Mouse (Mus musculus) forebrain, embryonic 11.5 days (tissue): Measurements from ENCODE around the gene Cebpb. TPM values are rescaled to one million over a fixed set of nuclear protein-coding genes. Genes with fewer than 3 reads are reported as not detected.

ENCODE experiments used
- ATAC-seq: fragments of 200-750 bp; cut with Nextera tagmentation; replicated peaks from 2 replicates; pipeline ENCODE4 v1.8.0; 2017; ENCODE audit warnings: moderate TSS enrichment; ENCODE audit not compliant: low FRiP score
- DNase-seq: peaks from one replicate; pipeline ENCODE4 v3.0.0-alpha.2; 2017; ENCODE audit warnings: low spot score
- H3K27ac ChIP-seq: fragments of 300-500 bp; sonication (generic); 2 replicates; pipeline ENCODE4 v1.5.1; 2014; ENCODE audit warnings: low read depth, low read length
- H3K27me3 ChIP-seq: fragments of 300-500 bp; sonication (generic); 2 replicates; pipeline ENCODE4 v1.6.1; 2014; ENCODE audit warnings: mild to moderate bottlenecking, low read length, mixed read lengths; ENCODE audit not compliant: control insufficient read depth, insufficient read depth
- H3K36me3 ChIP-seq: fragments of 300-500 bp; sonication (generic); 2 replicates; pipeline ENCODE4 v1.6.1; 2014; ENCODE audit warnings: mild to moderate bottlenecking, low read length, moderate library complexity, mixed read lengths; ENCODE audit not compliant: control insufficient read depth, insufficient read depth
- H3K4me1 ChIP-seq: fragments of 300-500 bp; sonication (generic); replicated peaks from 2 replicates; pipeline ENCODE4 v1.6.1; 2014; ENCODE audit warnings: low read length, mixed read lengths; ENCODE audit not compliant: control insufficient read depth, insufficient read depth
- H3K4me2 ChIP-seq: fragments of 300-500 bp; sonication (generic); 2 replicates; pipeline ENCODE4 v1.6.1; 2014; ENCODE audit warnings: low read depth, mild to moderate bottlenecking, low read length, moderate library complexity, mixed read lengths; ENCODE audit not compliant: severe bottlenecking
- H3K4me3 ChIP-seq: fragments of 300-500 bp; sonication (generic); 2 replicates; pipeline ENCODE4 v1.5.1; 2014; ENCODE audit warnings: low read depth, low read length
- H3K9ac ChIP-seq: fragments of 300-500 bp; sonication (generic); 2 replicates; pipeline ENCODE4 v1.6.1; 2014; ENCODE audit warnings: low read length
- H3K9me3 ChIP-seq: fragments of 300-500 bp; sonication (generic); 2 replicates; pipeline ENCODE4 v1.6.1; 2016; ENCODE audit warnings: low read length, mixed read lengths; ENCODE audit not compliant: control insufficient read depth
- WGBS: fragments of 180-500 bp; shearing (Covaris S2); extraction: QIAGEN DNeasy Blood & Tissue Kit; methylation state at CpG from one replicate; pipeline ENCODE4 v1.1.7; 2014; 5-methylcytosine and 5-hydroxymethylcytosine counted together
- polyA plus RNA-seq: library from polyadenylated mRNA; unstranded; fragments of >200 nt; fragmentation: Nextera tagmentation; extraction: Ambion mirVana; gene quantifications from 2 replicates; pipeline ENCODE4 v1.2.1, GENCODE M21; 2014

Cebpb gene
- polyA plus RNA-seq, 1 experiment from 2014 or later, result 1.7 TPM

DNA sequence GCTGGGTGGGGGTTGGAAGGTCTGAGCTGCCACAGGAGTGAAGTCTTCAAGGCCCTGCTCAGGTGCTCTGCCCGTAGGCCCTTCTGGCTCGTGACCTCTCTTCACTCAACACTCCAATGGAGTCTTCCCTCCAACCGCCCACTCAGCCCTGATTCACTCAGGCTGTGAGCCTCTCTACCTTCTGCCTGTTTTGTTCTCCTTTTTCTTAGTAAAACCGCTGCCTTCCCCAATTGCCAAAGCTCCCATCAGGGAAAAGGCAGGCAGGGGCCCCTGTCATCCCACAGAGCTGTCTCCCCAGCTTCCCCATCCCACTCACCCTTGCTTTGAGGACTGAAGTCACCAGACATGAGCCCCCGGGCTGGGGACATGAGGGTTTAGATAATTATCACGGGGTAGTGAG, 26.3 kb downstream of the Cebpb start:
- no peak overlapping the region for H3K27ac ChIP-seq
- ATAC-seq (no peak), DNase-seq (no peak)
- WGBS, result 75% methylated on average over 6 of the region's 6 CpGs
- H3K9ac ChIP-seq, result no peak overlapping the region
- no peaks in the 10 kb centered on the region for H3K9me3 ChIP-seq
- H3K27me3 ChIP-seq, result no peaks in the 10 kb centered on the region
- H3K36me3 ChIP-seq, result no peaks in the 10 kb centered on the region
- H3K4me3 ChIP-seq, result no peak overlapping the region
- no peaks in the 10 kb centered on the region for H3K4me1 ChIP-seq
- no peak overlapping the region for H3K4me2 ChIP-seq

DNA sequence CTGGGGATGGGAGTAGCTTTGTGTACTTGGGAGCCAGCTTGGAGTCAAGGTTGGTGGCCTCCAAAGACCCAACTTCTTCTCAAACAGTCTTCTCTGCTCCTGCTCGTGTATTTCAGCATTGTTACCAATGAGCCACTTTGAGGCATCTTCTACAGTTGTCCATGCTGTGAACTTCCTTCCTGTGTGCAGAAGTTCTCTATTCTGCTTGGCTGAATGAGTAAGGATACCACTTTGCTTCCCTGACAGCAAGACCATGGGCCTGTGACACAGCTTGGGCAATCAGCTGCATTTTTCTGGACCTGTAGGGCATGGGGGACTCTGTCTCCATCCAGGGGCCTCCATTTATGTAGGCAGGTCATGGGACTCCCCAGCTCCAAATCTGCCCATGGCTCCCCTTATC, 28.5 kb downstream of the Cebpb start:
- Histone ChIP-seq H3K27ac (no peak overlapping the region), H3K9me3 (no peaks in the 10 kb centered on the region), H3K36me3 (no peaks in the 10 kb centered on the region), H3K9ac (no peak overlapping the region), H3K27me3 (no peaks in the 10 kb centered on the region), H3K4me2 (no peak overlapping the region), H3K4me1 (no peaks in the 10 kb centered on the region), H3K4me3 (no peak overlapping the region)
- 61% methylated on average over 1 of the region's 1 CpGs for WGBS
- no peak for DNase-seq
- no peak for ATAC-seq

- no peaks in the 10 kb centered on the region for H3K4me1 ChIP-seq
- WGBS, result 87% methylated on average over 4 of the region's 4 CpGs
- no peak overlapping the region for H3K27ac ChIP-seq
- H3K4me2 ChIP-seq, result no peak overlapping the region
- H3K27me3 ChIP-seq, result no peaks in the 10 kb centered on the region
- H3K36me3 ChIP-seq, result no peaks in the 10 kb centered on the region
- no peak for ATAC-seq
- H3K9ac ChIP-seq, result no peak overlapping the region
- H3K9me3 ChIP-seq, result no peaks in the 10 kb centered on the region
- no peak overlapping the region for H3K4me3 ChIP-seq
- no peak for DNase-seq
These were observed 30.8 kb downstream of the Cebpb start for GRCm38 (mm10) chr2:167719520-167719919.

GRCm38 (mm10) chr2:167721159-167721882, 32.6 kb downstream of the Cebpb start:
- ATAC-seq (no peak), DNase-seq (no peak)
- 85% methylated on average over 11 of the region's 11 CpGs for WGBS
- Histone ChIP-seq H3K4me2 (no peak overlapping the region), H3K36me3 (no peaks in the 10 kb centered on the region), H3K4me3 (no peak overlapping the region), H3K27me3 (no peaks in the 10 kb centered on the region), H3K27ac (no peak overlapping the region), H3K4me1 (no peaks in the 10 kb centered on the region), H3K9ac (no peak overlapping the region), H3K9me3 (no peaks in the 10 kb centered on the region)

GRCm38 (mm10) chr2:167722538-167722937, 33.8 kb downstream of the Cebpb start:
- Histone ChIP-seq H3K9ac (no peak overlapping the region), H3K4me3 (no peak overlapping the region), H3K4me1 (no peaks in the 10 kb centered on the region; the same call in 1 of the 2 replicates), H3K27me3 (no peaks in the 10 kb centered on the region), H3K9me3 (no peaks in the 10 kb centered on the region), H3K36me3 (no peaks in the 10 kb centered on the region), H3K4me2 (no peak overlapping the region), H3K27ac (no peak overlapping the region)
- ATAC-seq (no peak), DNase-seq (no peak)
- WGBS, result 74% methylated on average over 6 of the region's 6 CpGs

GRCm38 (mm10) chr2:167723589-167724206, 35.0 kb downstream of the Cebpb start:
- Histone ChIP-seq H3K27me3 (no peaks in the 10 kb centered on the region), H3K4me3 (no peak overlapping the region), H3K4me1 (no peaks in the 10 kb centered on the region; the same call in 1 of the 2 replicates), H3K9ac (no peak overlapping the region), H3K27ac (no peak overlapping the region), H3K9me3 (no peaks in the 10 kb centered on the region), H3K36me3 (no peaks in the 10 kb centered on the region), H3K4me2 (no peak overlapping the region)
- WGBS, result 83% methylated on average over 11 of the region's 11 CpGs
- DNase-seq (no peak), ATAC-seq (no peak)

- H3K4me1 ChIP-seq, result no peaks in the 10 kb centered on the region; the same call in 1 of the 2 replicates
- H3K27ac ChIP-seq, result no peak overlapping the region
- WGBS, result 93% methylated on average over 10 of the region's 10 CpGs
- H3K27me3 ChIP-seq, result no peaks in the 10 kb centered on the region
- DNase-seq (no peak), ATAC-seq (no peak)
- no peak overlapping the region for H3K9ac ChIP-seq
- H3K4me2 ChIP-seq, result no peak overlapping the region
- H3K36me3 ChIP-seq, result no peaks in the 10 kb centered on the region
- no peak overlapping the region for H3K4me3 ChIP-seq
- no peaks in the 10 kb centered on the region for H3K9me3 ChIP-seq
These were observed 37.2 kb downstream of the Cebpb start for GRCm38 (mm10) chr2:167725879-167726278.

DNA sequence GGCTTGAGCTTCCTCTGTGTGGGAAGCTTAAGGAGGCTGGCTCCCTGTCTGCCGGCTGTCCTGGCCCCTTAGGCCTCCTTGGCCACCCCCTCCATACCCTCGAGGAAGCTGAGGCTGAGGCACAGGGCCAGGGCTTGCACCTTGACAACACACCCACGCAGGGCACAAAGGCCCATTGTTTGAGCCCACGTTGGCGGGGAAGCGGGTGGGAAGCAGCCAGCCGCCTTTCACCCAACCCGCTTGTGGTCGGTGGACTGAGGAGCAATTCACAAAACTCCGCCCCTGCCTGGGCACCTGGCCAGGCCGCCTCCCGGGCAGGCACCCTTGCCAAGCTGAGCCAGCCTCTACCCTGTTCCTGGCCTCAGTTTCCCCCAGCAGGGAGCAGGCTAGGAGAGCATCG, 38.4 kb downstream of the Cebpb start:
- 62% methylated on average over 13 of the region's 13 CpGs for WGBS
- no peaks in the 10 kb centered on the region for H3K27me3 ChIP-seq

DNA sequence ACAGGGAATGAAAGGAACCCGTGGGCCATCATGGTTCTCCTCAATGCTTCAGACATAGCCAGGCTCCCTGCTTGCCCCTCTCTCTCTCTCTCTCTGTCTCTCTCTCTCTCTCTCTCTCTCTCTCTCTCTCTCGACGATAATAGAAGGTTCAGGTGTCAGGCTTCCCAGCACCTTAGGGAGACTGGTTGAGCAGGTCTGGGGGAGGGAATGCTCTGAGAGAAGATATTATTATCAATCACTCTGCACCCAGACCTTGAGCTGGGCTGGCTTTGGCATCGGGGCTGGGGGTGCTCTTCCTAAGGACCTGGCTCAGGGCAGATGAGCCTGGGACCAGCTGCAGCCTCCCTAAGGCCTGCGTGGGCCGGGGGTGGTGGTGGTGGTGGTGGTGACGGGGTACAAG, 41.3 kb downstream of the Cebpb start:
- H3K4me2 ChIP-seq, result no peak overlapping the region
- H3K9ac ChIP-seq, result no peak overlapping the region
- ATAC-seq, result no peak
- no peak overlapping the region for H3K27ac ChIP-seq
- no peak overlapping the region for H3K4me3 ChIP-seq
- 82% methylated on average over 5 of the region's 7 CpGs for WGBS
- H3K4me1 ChIP-seq, result no peaks in the 10 kb centered on the region; the same call in 1 of the 2 replicates
- no peaks in the 10 kb centered on the region for H3K27me3 ChIP-seq
- no peaks in the 10 kb centered on the region for H3K9me3 ChIP-seq
- no peaks in the 10 kb centered on the region for H3K36me3 ChIP-seq
- DNase-seq, result no peak

More for the DNA sequence above, 38.4 kb downstream of the Cebpb start:
- ATAC-seq (no peak), DNase-seq (no peak)
- Histone ChIP-seq H3K27ac (no peak overlapping the region), H3K4me1 (no peaks in the 10 kb centered on the region; the same call in 1 of the 2 replicates), H3K9me3 (no peaks in the 10 kb centered on the region), H3K4me2 (no peak overlapping the region), H3K4me3 (no peak overlapping the region), H3K36me3 (no peaks in the 10 kb centered on the region), H3K9ac (no peak overlapping the region)
